Mouse (Mus musculus): ENCODE results near the gene Pmf1.

- TF ChIP-seq EP300 (IDR thresholded peaks at IDR 0.05; ENCODE audit: insufficient read depth, low read depth, low read length) (no peak), POLR2A (IDR thresholded peaks at IDR 0.05; ENCODE audit: insufficient read depth, low read length) (no peak)
Observed at GRCm38 (mm10) chr3:88359584-88359983, 50.5 kb downstream of the Pmf1 start.

All from ES-Bruce4 (cell line).